Mouse (Mus musculus): Measurements from ENCODE around the gene Olfr18. TPM values are rescaled to one million over a fixed set of nuclear protein-coding genes. Genes with fewer than 3 reads are reported as not detected.

The Olfr18 gene
- total RNA-seq (2014; rRNA removed) (not detected in 2 replicates), polyA plus RNA-seq (2015; fragmentation: Nextera tagmentation; extraction: Ambion mirVana) (0.06 TPM in 1 of 2 replicates, not detected in the other)

DNA sequence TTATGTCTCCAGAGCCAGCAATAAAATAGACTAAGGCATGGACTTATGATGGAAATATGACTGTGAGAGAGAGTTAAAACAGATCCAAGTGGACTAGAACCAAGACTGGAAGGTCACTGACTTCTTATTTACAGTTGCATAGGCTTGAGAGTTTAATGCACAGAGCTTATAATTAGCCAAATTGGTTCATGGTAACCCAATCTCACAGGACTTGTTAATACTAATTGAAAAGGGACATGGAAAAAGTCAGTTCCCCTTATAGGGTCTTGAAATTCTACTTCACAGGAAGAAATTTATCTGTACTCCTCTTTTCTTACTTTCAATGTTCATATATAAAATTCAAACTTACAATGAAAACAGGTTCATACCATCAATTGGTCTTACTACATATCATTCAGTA, at the start of gene Olfr18:
Gene Olfr18, minus strand, starts transcription at position 101 of the 400 bp plus-strand sequence.
- no peak within 1 kb of the TSS for H3K4me2 ChIP-seq (ENCODE audit: low read depth, low read length)
- no peak for DNase-seq (ENCODE audit: low spot score)
- no peak within 1 kb of the TSS for H3K4me3 ChIP-seq (ENCODE audit: low read length)
- no peak for ATAC-seq
- H3K4me1 ChIP-seq (ENCODE audit: insufficient read depth, low read length): no peaks in the 10 kb centered on the region
- no peak within 1 kb of the TSS for H3K27ac ChIP-seq
- no peaks in the 10 kb centered on the region for H3K36me3 ChIP-seq (ENCODE audit: insufficient read depth, low read length)
- no peaks in the 10 kb centered on the region for H3K27me3 ChIP-seq (ENCODE audit: insufficient read depth, low read length)
- H3K9me3 ChIP-seq (ENCODE audit: low read length): no peaks in the 10 kb centered on the region
- H3K9ac ChIP-seq (replicated peaks; ENCODE audit: low read length): no peak within 1 kb of the TSS
- no peak for TF ChIP-seq CTCF (IDR thresholded peaks at IDR 0.05; ENCODE audit: low read depth)

DNA sequence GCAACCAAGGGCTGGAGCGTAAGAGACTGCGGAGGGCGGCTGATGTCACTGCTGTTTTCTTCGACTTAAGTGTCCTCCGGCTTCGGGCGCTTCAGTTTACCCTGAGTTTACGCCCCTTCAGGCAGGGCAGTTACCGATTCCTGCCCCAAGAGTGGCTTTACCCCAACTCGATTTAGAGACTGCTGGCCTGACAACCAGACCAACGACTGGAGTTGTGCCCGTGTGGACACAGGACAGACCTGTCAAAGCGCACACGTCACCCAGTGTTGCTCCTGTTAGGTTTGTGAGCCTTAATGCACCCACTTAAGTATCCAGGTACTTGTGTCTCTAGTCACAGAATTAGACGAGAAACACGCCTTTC, 49.4 kb upstream of the Olfr18 start:
- no peak for DNase-seq (ENCODE audit: low spot score)
- peak overlapping the region; percentile 75 for H3K4me2 ChIP-seq (ENCODE audit: low read depth, low read length)
- no peaks in the 10 kb centered on the region for H3K36me3 ChIP-seq (ENCODE audit: insufficient read depth, low read length)
- TF ChIP-seq CTCF (IDR thresholded peaks at IDR 0.05; ENCODE audit: low read depth): peak; percentile 6
- no peaks in the 10 kb centered on the region for H3K27me3 ChIP-seq (ENCODE audit: insufficient read depth, low read length)
- H3K9me3 ChIP-seq (ENCODE audit: low read length): no peaks in the 10 kb centered on the region
- ATAC-seq: no peak
- H3K4me3 ChIP-seq (ENCODE audit: low read length): peak overlapping the region; percentile 75
- WGBS: 22% methylated on average over 16 of the region's 16 CpGs
- peak overlapping the region; percentile 64 for H3K9ac ChIP-seq (replicated peaks; ENCODE audit: low read length)
- peak overlapping the region; percentile 77 for H3K27ac ChIP-seq
- peaks cover 5% of the 10 kb centered on the region for H3K4me1 ChIP-seq (ENCODE audit: insufficient read depth, low read length)

DNA sequence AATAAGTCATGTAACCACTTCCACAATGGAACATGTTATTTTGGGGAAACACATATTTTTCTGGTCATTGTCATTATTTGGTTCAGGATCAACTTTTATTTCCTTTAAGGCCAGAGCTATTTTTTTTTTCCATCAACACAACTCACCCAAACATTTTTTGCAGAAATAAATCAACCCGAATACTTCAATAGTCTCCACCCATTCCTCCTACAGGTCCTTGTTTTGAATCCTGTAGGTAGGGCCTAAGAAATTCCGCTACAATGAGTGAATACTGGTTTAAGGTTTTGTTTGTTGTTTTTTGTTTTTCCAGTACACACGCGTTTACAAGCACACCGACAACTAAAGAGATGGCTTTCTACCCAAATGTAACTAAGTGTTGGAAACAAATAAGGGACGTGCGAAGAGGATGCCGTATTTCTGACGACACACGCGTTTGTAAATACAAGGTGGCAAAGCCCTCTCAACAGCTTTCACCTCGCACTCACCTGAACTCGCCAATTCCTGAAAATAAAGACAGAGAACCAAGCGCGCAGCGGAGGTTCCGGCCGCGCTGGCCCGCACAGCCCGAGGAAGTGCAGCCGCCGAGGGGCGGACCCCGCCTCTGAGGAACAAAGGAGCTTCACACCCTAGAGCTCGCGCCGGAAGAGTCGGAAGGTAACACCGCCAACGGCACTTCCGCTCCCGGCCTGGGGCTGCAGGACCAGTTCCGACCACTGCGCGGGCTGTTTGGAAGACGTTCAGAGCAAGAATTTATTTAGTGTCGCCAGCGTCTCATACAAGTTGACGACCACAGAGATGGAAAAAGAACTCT, 48.8 kb upstream of the Olfr18 start, which contains the start of gene Zfp560:
Gene Zfp560, minus strand, starts transcription at position 646 of the 811 bp plus-strand sequence.
- peak within 1 kb of the TSS; percentile 77 for H3K27ac ChIP-seq
- H3K4me1 ChIP-seq (ENCODE audit: insufficient read depth, low read length): peaks cover 5% of the 10 kb centered on the region
- TF ChIP-seq CTCF (IDR thresholded peaks at IDR 0.05; ENCODE audit: low read depth): peak; percentile 81
- peak within 1 kb of the TSS; percentile 75 for H3K4me2 ChIP-seq (ENCODE audit: low read depth, low read length)
- DNase-seq (ENCODE audit: low spot score) (peak; percentile 97), ATAC-seq (peak; percentile 100)
- no peaks in the 10 kb centered on the region for H3K36me3 ChIP-seq (ENCODE audit: insufficient read depth, low read length)
- no peaks in the 10 kb centered on the region for H3K9me3 ChIP-seq (ENCODE audit: low read length)
- H3K27me3 ChIP-seq (ENCODE audit: insufficient read depth, low read length): no peaks in the 10 kb centered on the region
- peak within 1 kb of the TSS; percentile 75 for H3K4me3 ChIP-seq (ENCODE audit: low read length)
- WGBS: 4% methylated on average over 40 of the region's 40 CpGs
- H3K9ac ChIP-seq (replicated peaks; ENCODE audit: low read length): peak within 1 kb of the TSS; percentile 64

DNA sequence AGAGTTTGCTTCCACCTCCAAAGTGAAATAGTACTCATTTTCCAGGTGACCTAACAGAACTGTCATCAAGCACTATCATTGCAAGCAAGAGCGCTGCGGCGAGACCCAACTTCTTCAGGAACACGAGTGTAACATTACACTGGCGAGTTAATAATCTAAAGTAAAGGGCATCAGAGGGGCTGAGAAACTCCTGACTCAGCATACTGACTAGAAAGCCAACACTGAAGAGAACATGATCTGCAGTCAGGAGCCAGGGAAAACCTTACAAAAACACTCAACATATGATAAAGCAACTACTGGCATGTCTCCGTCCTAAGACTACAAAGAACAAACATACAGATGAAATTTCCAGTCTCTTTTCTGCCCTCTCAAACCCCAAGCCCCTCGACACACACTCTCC, 47.8 kb upstream of the Olfr18 start:
- no peak overlapping the region for H3K27ac ChIP-seq
- no peaks in the 10 kb centered on the region for H3K27me3 ChIP-seq (ENCODE audit: insufficient read depth, low read length)
- H3K9me3 ChIP-seq (ENCODE audit: low read length): no peaks in the 10 kb centered on the region
- peaks cover 5% of the 10 kb centered on the region for H3K4me1 ChIP-seq (ENCODE audit: insufficient read depth, low read length)
- H3K9ac ChIP-seq (replicated peaks; ENCODE audit: low read length): peak overlapping the region; percentile 64
- 91% methylated on average over 7 of the region's 7 CpGs for WGBS
- DNase-seq (ENCODE audit: low spot score): no peak
- H3K4me2 ChIP-seq (ENCODE audit: low read depth, low read length): peak overlapping the region; percentile 75
- ATAC-seq: no peak
- H3K36me3 ChIP-seq (ENCODE audit: insufficient read depth, low read length): no peaks in the 10 kb centered on the region
- TF ChIP-seq CTCF (IDR thresholded peaks at IDR 0.05; ENCODE audit: low read depth): no peak
- peak overlapping the region; percentile 75 for H3K4me3 ChIP-seq (ENCODE audit: low read length)

DNA sequence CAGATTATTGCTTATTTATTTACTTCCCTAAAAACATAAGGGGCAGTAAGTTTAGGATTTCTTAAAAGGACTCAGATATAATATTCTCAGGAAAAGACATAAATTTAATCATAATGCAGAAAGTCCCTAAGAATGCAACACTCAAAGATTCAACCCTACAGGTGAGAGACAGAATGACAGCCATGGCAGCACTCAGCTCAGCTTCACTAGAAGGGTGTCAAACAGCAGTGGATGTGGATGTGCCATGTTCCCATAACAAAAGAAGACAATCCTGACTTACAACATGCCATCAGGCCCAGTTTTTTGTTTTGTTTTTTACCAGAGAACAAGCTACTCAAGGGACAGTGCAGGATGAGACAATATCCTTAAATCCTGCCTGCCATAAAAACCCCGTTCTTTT, 38.8 kb upstream of the Olfr18 start:
- no peak overlapping the region for H3K27ac ChIP-seq
- no peak for DNase-seq (ENCODE audit: low spot score)
- no peak overlapping the region for H3K9ac ChIP-seq (replicated peaks; ENCODE audit: low read length)
- WGBS: 100% methylated on average over 1 of the region's 1 CpGs
- no peaks in the 10 kb centered on the region for H3K27me3 ChIP-seq (ENCODE audit: insufficient read depth, low read length)
- no peak overlapping the region for H3K4me3 ChIP-seq (ENCODE audit: low read length)
- ATAC-seq: no peak
- H3K36me3 ChIP-seq (ENCODE audit: insufficient read depth, low read length): no peaks in the 10 kb centered on the region
- H3K4me1 ChIP-seq (ENCODE audit: insufficient read depth, low read length): no peaks in the 10 kb centered on the region
- no peak for TF ChIP-seq CTCF (IDR thresholded peaks at IDR 0.05; ENCODE audit: low read depth)
- H3K4me2 ChIP-seq (ENCODE audit: low read depth, low read length): no peak overlapping the region
- H3K9me3 ChIP-seq (ENCODE audit: low read length): no peaks in the 10 kb centered on the region; the same call in 1 of the 2 replicates

DNA sequence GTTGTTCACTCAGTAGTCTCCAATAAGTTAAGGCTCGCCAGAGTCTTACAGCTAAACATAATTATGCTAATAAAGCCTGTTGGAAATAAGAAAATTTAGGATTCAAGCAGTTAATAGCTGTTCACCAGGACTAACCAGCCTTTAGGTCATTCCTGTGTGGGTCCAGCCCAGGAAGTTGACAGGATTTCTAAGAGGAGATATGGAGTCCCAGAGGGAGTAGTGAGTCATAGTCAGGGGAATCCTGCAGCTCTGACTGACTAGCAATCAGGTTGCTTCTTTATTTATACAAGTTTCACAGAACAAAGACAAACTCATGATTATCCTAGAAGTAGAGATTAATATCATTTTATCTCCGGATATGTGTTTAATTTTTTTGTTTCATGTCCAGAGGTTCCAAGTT, 31.4 kb upstream of the Olfr18 start:
- WGBS: 90% methylated on average over 2 of the region's 2 CpGs
- DNase-seq (ENCODE audit: low spot score): no peak
- H3K36me3 ChIP-seq (ENCODE audit: insufficient read depth, low read length): no peaks in the 10 kb centered on the region
- H3K27me3 ChIP-seq (ENCODE audit: insufficient read depth, low read length): no peaks in the 10 kb centered on the region
- no peaks in the 10 kb centered on the region for H3K4me1 ChIP-seq (ENCODE audit: insufficient read depth, low read length)
- H3K27ac ChIP-seq: no peak overlapping the region
- H3K9me3 ChIP-seq (ENCODE audit: low read length): peaks cover 20% of the 10 kb centered on the region
- no peak for TF ChIP-seq CTCF (IDR thresholded peaks at IDR 0.05; ENCODE audit: low read depth)
- no peak overlapping the region for H3K9ac ChIP-seq (replicated peaks; ENCODE audit: low read length)
- no peak for ATAC-seq
- H3K4me2 ChIP-seq (ENCODE audit: low read depth, low read length): no peak overlapping the region
- no peak overlapping the region for H3K4me3 ChIP-seq (ENCODE audit: low read length)

DNA sequence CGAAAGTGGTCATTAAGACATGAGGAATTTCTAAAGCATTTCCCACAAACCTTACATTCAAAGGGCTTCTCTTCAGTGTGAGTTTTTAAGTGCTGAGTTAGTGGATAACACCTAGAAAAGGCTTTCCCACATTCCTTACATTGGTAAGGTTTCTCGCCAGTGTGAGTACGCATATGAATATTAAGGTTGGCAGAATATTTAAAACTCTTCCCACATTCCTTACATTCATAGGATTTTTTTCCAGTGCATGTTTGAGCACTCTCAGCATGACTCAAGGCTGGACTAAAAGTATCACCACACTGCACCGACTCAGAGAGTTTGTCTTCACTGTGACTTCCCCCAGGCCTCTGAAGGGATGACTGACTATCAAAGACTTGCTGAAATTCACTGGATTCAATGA, 12.6 kb upstream of the Olfr18 start:
- no peak for ATAC-seq
- no peaks in the 10 kb centered on the region for H3K9me3 ChIP-seq (ENCODE audit: low read length)
- no peaks in the 10 kb centered on the region for H3K27me3 ChIP-seq (ENCODE audit: insufficient read depth, low read length)
- peaks cover 27% of the 10 kb centered on the region for H3K36me3 ChIP-seq (ENCODE audit: insufficient read depth, low read length)
- no peak overlapping the region for H3K4me3 ChIP-seq (ENCODE audit: low read length)
- H3K27ac ChIP-seq: no peak overlapping the region
- TF ChIP-seq CTCF (IDR thresholded peaks at IDR 0.05; ENCODE audit: low read depth): no peak
- H3K9ac ChIP-seq (replicated peaks; ENCODE audit: low read length): no peak overlapping the region
- WGBS: 85% methylated on average over 4 of the region's 4 CpGs
- DNase-seq (ENCODE audit: low spot score): no peak
- H3K4me2 ChIP-seq (ENCODE audit: low read depth, low read length): no peak overlapping the region
- no peaks in the 10 kb centered on the region for H3K4me1 ChIP-seq (ENCODE audit: insufficient read depth, low read length)
